ENCODE assay signal across 10 mouse cellular contexts in the genomic region with DNA sequence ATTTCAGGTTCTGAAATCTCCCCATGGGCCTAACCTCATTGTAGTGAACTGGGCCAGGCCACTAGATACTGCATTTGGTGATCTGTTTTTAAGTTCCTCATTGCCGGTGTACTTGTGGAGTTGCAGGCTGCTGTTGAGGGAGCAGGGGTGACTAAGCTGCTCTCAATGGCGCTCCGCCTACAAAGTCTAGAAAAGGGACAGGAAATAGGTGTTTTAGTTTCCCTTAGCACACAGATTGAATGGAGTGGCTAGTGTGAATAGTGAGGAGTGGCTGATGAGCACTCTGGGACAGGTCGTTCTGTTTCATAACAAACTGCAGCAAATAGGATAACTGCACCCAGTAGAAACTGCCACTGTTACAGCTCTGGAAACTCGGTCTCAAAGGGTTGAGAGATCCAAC. TPM values are rescaled to one million over a fixed set of nuclear protein-coding genes. Genes with fewer than 3 reads are reported as not detected.
DNase-seq lines count a peak whose midpoint lies in the region; ATAC-seq and TF ChIP-seq lines count a peak whose summit lies in the region.
"Had no signal": no experiment of that assay in that cellular context is flagged by ENCODE, and none has a peak within 500 bp of the region (broad histone marks: within the 10 kb centered on the region; RNA-seq: fewer than 3 reads in every experiment).

No protein-coding gene starts in this region.

- peaks cover 6% of the 10 kb centered on the region; the same call in 1 of the 2 replicates for H3K4me1 ChIP-seq in spleen, adult 2 months (ENCODE audit: control insufficient read depth, insufficient read depth, insufficient read length)
- H3K4me1 ChIP-seq in heart, embryonic 11.5 days (ENCODE audit: control insufficient read depth, insufficient read depth, low read length): peaks cover 1% of the 10 kb centered on the region
- H3K4me1 ChIP-seq in midbrain, embryonic 11.5 days (ENCODE audit: control insufficient read depth, insufficient read depth, low read length): peaks cover 2% of the 10 kb centered on the region; the same call in 1 of the 2 replicates
- peaks cover 5% of the 10 kb centered on the region for H3K4me1 ChIP-seq in midbrain, embryonic 13.5 days (replicated peaks)
- H3K4me1 ChIP-seq: hindbrain, embryonic 12.5 days had no signal

- no peak for TF ChIP-seq CTCF in spleen, adult 2 months (IDR thresholded peaks at IDR 0.05; ENCODE audit: extremely low read depth, insufficient read depth, insufficient read length, insufficient replicate concordance)

- H3K9me3 ChIP-seq in heart, embryonic 11.5 days (replicated peaks; ENCODE audit: control insufficient read depth, low read length): no peaks in the 10 kb centered on the region
- no peaks in the 10 kb centered on the region for H3K9me3 ChIP-seq in midbrain, embryonic 11.5 days (ENCODE audit: control insufficient read depth, low read length)
- H3K9me3 ChIP-seq in midbrain, embryonic 13.5 days: no peaks in the 10 kb centered on the region
- H3K9me3 ChIP-seq: hindbrain, embryonic 12.5 days; limb, embryonic 15.5 days had no signal

- peak in 1 of 2 experiments; percentile 45 for DNase-seq in spleen, adult 2 months (ENCODE audit: low read depth in 1 of 2, low spot score in 2 of 2)
- no peak for DNase-seq in spleen, postnatal 14 days (ENCODE audit: low spot score in 2 of 2)
- peak; percentile 47 for DNase-seq in lung, postnatal 14 days
- DNase-seq in thymus, postnatal 14 days: peak; percentile 36
- no peak for DNase-seq in midbrain, embryonic 11.5 days (ENCODE audit: low spot score, missing footprints)
- DNase-seq in adrenal gland, postnatal 14 days: no peak

- H3K4me3 ChIP-seq in spleen, adult 2 months (ENCODE audit: extremely low read depth, insufficient read depth, insufficient read length): no peak overlapping the region
- no peak overlapping the region for H3K4me3 ChIP-seq in heart, embryonic 11.5 days (ENCODE audit: low read depth, low read length)
- H3K4me3 ChIP-seq in midbrain, embryonic 11.5 days (ENCODE audit: low read depth, low read length): no peak overlapping the region
- H3K4me3 ChIP-seq in midbrain, embryonic 13.5 days (replicated peaks): no peak overlapping the region
- H3K4me3 ChIP-seq: hindbrain, embryonic 12.5 days; limb, embryonic 15.5 days had no signal

- H3K36me3 ChIP-seq in spleen, adult 2 months (ENCODE audit: control insufficient read depth, insufficient read depth, low read length): no peaks in the 10 kb centered on the region
- H3K36me3 ChIP-seq in heart, embryonic 11.5 days (ENCODE audit: control insufficient read depth, insufficient read depth, low read length): no peaks in the 10 kb centered on the region
- H3K36me3 ChIP-seq in midbrain, embryonic 11.5 days (ENCODE audit: control insufficient read depth, insufficient read depth, low read length): no peaks in the 10 kb centered on the region
- H3K36me3 ChIP-seq in midbrain, embryonic 13.5 days: no peaks in the 10 kb centered on the region
- H3K36me3 ChIP-seq: hindbrain, embryonic 12.5 days; limb, embryonic 15.5 days had no signal

- H3K9ac ChIP-seq in heart, embryonic 11.5 days (ENCODE audit: low read depth, low read length): no peak overlapping the region
- no peak overlapping the region for H3K9ac ChIP-seq in midbrain, embryonic 11.5 days (ENCODE audit: low read length)
- H3K9ac ChIP-seq in midbrain, embryonic 13.5 days (replicated peaks): no peak overlapping the region
- H3K9ac ChIP-seq: hindbrain, embryonic 12.5 days; limb, embryonic 15.5 days had no signal

- H3K4me2 ChIP-seq in heart, embryonic 11.5 days: no peak overlapping the region
- H3K4me2 ChIP-seq in midbrain, embryonic 11.5 days: no peak overlapping the region
- no peak overlapping the region for H3K4me2 ChIP-seq in midbrain, embryonic 13.5 days (replicated peaks)
- H3K4me2 ChIP-seq: hindbrain, embryonic 12.5 days; limb, embryonic 15.5 days had no signal

- no peak for TF ChIP-seq POLR2A in spleen, adult 2 months (IDR thresholded peaks at IDR 0.05; ENCODE audit: low read depth, low read length)

- 0 out of 2 replicates have a peak overlapping the region, but pooled peaks have one; percentile 24 for H3K27ac ChIP-seq in spleen, adult 2 months (ENCODE audit: insufficient read depth, low read length)
- H3K27ac ChIP-seq in heart, embryonic 11.5 days (ENCODE audit: low read depth, low read length): peak overlapping the region; percentile 29
- no peak overlapping the region for H3K27ac ChIP-seq in midbrain, embryonic 11.5 days (ENCODE audit: low read depth, low read length)
- no peak overlapping the region for H3K27ac ChIP-seq in midbrain, embryonic 13.5 days
- H3K27ac ChIP-seq: hindbrain, embryonic 12.5 days; limb, embryonic 15.5 days had no signal

- WGBS in spleen, adult 2 months: 8% methylated on average over 5 of the region's 5 CpGs
- 65% methylated on average over 5 of the region's 5 CpGs for WGBS in heart, embryonic 11.5 days (ENCODE audit: insufficient replicate concordance)
- WGBS in midbrain, embryonic 11.5 days: 81% methylated on average over 5 of the region's 5 CpGs
- WGBS in midbrain, embryonic 13.5 days: 83% methylated on average over 5 of the region's 5 CpGs

- no peaks in the 10 kb centered on the region for H3K27me3 ChIP-seq in spleen, adult 2 months (ENCODE audit: control insufficient read depth, insufficient read depth, low read length)
- H3K27me3 ChIP-seq in heart, embryonic 11.5 days (ENCODE audit: control insufficient read depth, insufficient read depth, low read length): no peaks in the 10 kb centered on the region
- no peaks in the 10 kb centered on the region for H3K27me3 ChIP-seq in midbrain, embryonic 11.5 days (ENCODE audit: control insufficient read depth, insufficient read depth, low read length)
- no peaks in the 10 kb centered on the region for H3K27me3 ChIP-seq in midbrain, embryonic 13.5 days
- H3K27me3 ChIP-seq: hindbrain, embryonic 12.5 days; limb, embryonic 15.5 days had no signal

- no peak for ATAC-seq in heart, embryonic 11.5 days (replicated peaks; ENCODE audit: insufficient number of reproducible peaks, low FRiP score, low TSS enrichment)
- ATAC-seq in midbrain, embryonic 11.5 days (ENCODE audit: low FRiP score): no peak
- no peak for ATAC-seq in midbrain, embryonic 13.5 days

RNA-seq across cellular contexts. Expression of gene Elmo1, which starts 30.3 kb away (rescaled TPM):
- polyA plus RNA-seq in spleen, adult 2 months (2012; rRNA removed): 33.3 and 36.2 TPM in 2 replicates
- 9.4 and 10.7 TPM in 2 replicates for polyA plus RNA-seq in heart, embryonic 11.5 days (2014; fragmentation: Nextera tagmentation; extraction: Ambion mirVana)
- polyA plus RNA-seq in midbrain, embryonic 11.5 days (2014; fragmentation: Nextera tagmentation; extraction: Ambion mirVana): 19.1 and 19.6 TPM in 2 replicates
- polyA plus RNA-seq in midbrain, embryonic 13.5 days (2015; fragmentation: Nextera tagmentation; extraction: Ambion mirVana): 36.5 and 40.0 TPM in 2 replicates
- 19.2 and 30.8 TPM in 2 replicates for total RNA-seq in adrenal gland, postnatal 14 days (2021)

Comparison
In these comparisons a context has a peak if more than half of its experiments do, and no peak if none do; other contexts are left out.
1. DNase-seq: peak in lung, postnatal 14 days (single experiment) and thymus, postnatal 14 days (single experiment); none in spleen, postnatal 14 days (0 of 2), midbrain, embryonic 11.5 days (single experiment) and adrenal gland, postnatal 14 days (single experiment).
2. H3K27ac ChIP-seq: peak in spleen, adult 2 months (single experiment) and heart, embryonic 11.5 days (single experiment); none in midbrain, embryonic 11.5 days (single experiment) and midbrain, embryonic 13.5 days (single experiment).